Comparison of ENCODE assay signal across 41 mouse cellular contexts in genomic region chr6:113592637-113593036, GRCm38 (mm10). TPM values are rescaled to one million over a fixed set of nuclear protein-coding genes. Genes with fewer than 3 reads are reported as not detected.
"Had no signal": no experiment of that assay in that cellular context is flagged by ENCODE, and none has a peak within 500 bp of the region (broad histone marks: within the 10 kb centered on the region; RNA-seq: fewer than 3 reads in every experiment).

No protein-coding gene starts in this region.

- H3K4me1 ChIP-seq: limb, embryonic 10.5 days; limb, embryonic 12.5 days; limb, embryonic 13.5 days; limb, embryonic 15.5 days; liver, embryonic 12.5 days; liver, embryonic 13.5 days; liver, embryonic 15.5 days; lung, embryonic 15.5 days; megakaryocyte, embryonic 14.5 days; midbrain, embryonic 10.5 days; midbrain, embryonic 12.5 days; midbrain, embryonic 13.5 days; midbrain, embryonic 15.5 days; neural tube, embryonic 12.5 days had no signal

- H3K9me3 ChIP-seq: limb, embryonic 10.5 days; limb, embryonic 12.5 days; limb, embryonic 13.5 days; limb, embryonic 15.5 days; liver, embryonic 12.5 days; liver, embryonic 13.5 days; liver, embryonic 15.5 days; lung, embryonic 15.5 days; megakaryocyte, embryonic 14.5 days; midbrain, embryonic 10.5 days; midbrain, embryonic 12.5 days; midbrain, embryonic 13.5 days; midbrain, embryonic 15.5 days; neural tube, embryonic 12.5 days had no signal

- H3K4me2 ChIP-seq: limb, embryonic 12.5 days; limb, embryonic 13.5 days; limb, embryonic 15.5 days; liver, embryonic 11.5 days; liver, embryonic 12.5 days; liver, embryonic 13.5 days; liver, embryonic 15.5 days; lung, embryonic 14.5 days; lung, embryonic 15.5 days; midbrain, embryonic 11.5 days; midbrain, embryonic 12.5 days; midbrain, embryonic 13.5 days; midbrain, embryonic 15.5 days; neural tube, embryonic 12.5 days had no signal

- H3K4me3 ChIP-seq: limb, embryonic 10.5 days; limb, embryonic 12.5 days; limb, embryonic 13.5 days; limb, embryonic 15.5 days; liver, embryonic 12.5 days; liver, embryonic 13.5 days; liver, embryonic 15.5 days; lung, embryonic 15.5 days; megakaryocyte, embryonic 14.5 days; midbrain, embryonic 10.5 days; midbrain, embryonic 12.5 days; midbrain, embryonic 13.5 days; midbrain, embryonic 15.5 days; myocyte; neural tube, embryonic 12.5 days had no signal

- DNase-seq: left cerebral cortex, postnatal 4 days; liver; liver, embryonic 13.5 days; liver, postnatal 0 days; lung, adult 18-20 months; lung, adult 2 months; lung, embryonic 14.5 days; lung, postnatal 10 days; lung, postnatal 14 days; lung, postnatal 36 days; lung, postnatal 4 days; midbrain, embryonic 14.5 days had no signal

- H3K27me3 ChIP-seq: limb, embryonic 12.5 days; limb, embryonic 13.5 days; limb, embryonic 15.5 days; liver, embryonic 12.5 days; liver, embryonic 13.5 days; liver, embryonic 15.5 days; lung, embryonic 15.5 days; megakaryocyte, embryonic 14.5 days; midbrain, embryonic 12.5 days; midbrain, embryonic 13.5 days; midbrain, embryonic 15.5 days; neural tube, embryonic 12.5 days had no signal

- H3K27ac ChIP-seq: limb, embryonic 10.5 days; limb, embryonic 12.5 days; limb, embryonic 13.5 days; limb, embryonic 15.5 days; liver, embryonic 12.5 days; liver, embryonic 13.5 days; liver, embryonic 14.5 days; liver, embryonic 15.5 days; lung, embryonic 15.5 days; macrophage; midbrain, embryonic 10.5 days; midbrain, embryonic 12.5 days; midbrain, embryonic 13.5 days; midbrain, embryonic 15.5 days; neural tube, embryonic 12.5 days had no signal

- ATAC-seq: liver, embryonic 12.5 days; liver, postnatal 0 days; lung, postnatal 0 days; midbrain, embryonic 13.5 days; midbrain, embryonic 15.5 days; midbrain, embryonic 16.5 days had no signal

- H3K36me3 ChIP-seq: limb, embryonic 15.5 days; lung, embryonic 15.5 days; midbrain, embryonic 12.5 days; midbrain, embryonic 13.5 days; midbrain, embryonic 15.5 days; neural tube, embryonic 12.5 days had no signal

- H3K9ac ChIP-seq: limb, embryonic 12.5 days; limb, embryonic 13.5 days; limb, embryonic 15.5 days; liver, embryonic 12.5 days; liver, embryonic 13.5 days; liver, embryonic 14.5 days; liver, embryonic 15.5 days; liver, postnatal 0 days; lung, embryonic 14.5 days; lung, embryonic 15.5 days; midbrain, embryonic 12.5 days; midbrain, embryonic 13.5 days; midbrain, embryonic 15.5 days; neural tube, embryonic 12.5 days had no signal

RNA-seq across cellular contexts. Expression of gene Fancd2os, which starts 7.9 kb away (rescaled TPM):
- total RNA-seq: left cerebral cortex, postnatal 10 days; liver, adult 2 months; megakaryocyte progenitor cell, adult 5-6 weeks; megakaryocyte, adult 5-6 weeks; megakaryocyte-erythroid progenitor cell, adult 5-6 weeks; midbrain, postnatal 0 days; monocyte, adult 5-6 weeks had no signal
- polyA plus RNA-seq: limb, embryonic 12.5 days; limb, embryonic 13.5 days; limb, embryonic 15.5 days; liver, adult 2 months; liver, embryonic 15.5 days; liver, embryonic 16.5 days; lung, adult 2 months; lung, embryonic 15.5 days; lung, postnatal 0 days; macrophage; midbrain, embryonic 12.5 days; midbrain, embryonic 13.5 days; midbrain, embryonic 14.5 days; midbrain, embryonic 16.5 days; neural tube, embryonic 11.5 days had no signal
